8 mouse cellular contexts compared by ENCODE assay signal in genomic region chr6:128065982-128066381, GRCm38 (mm10).
DNase-seq lines count a peak whose midpoint lies in the region; ATAC-seq lines count a peak whose summit lies in the region.

No protein-coding gene starts in this region.

- intact Hi-C loops in gastrocnemius, postnatal 14 days (cut with DNase I; ENCODE audit: low total_unique reads) = no loop called here

- ATAC-seq in granulocyte monocyte progenitor cell, adult 5-6 weeks (replicated peaks; ENCODE audit: poor library complexity, severe bottlenecking) = peak; percentile 50
- ATAC-seq in megakaryocyte, adult 5-6 weeks (ENCODE audit: poor library complexity, severe bottlenecking) = peak; percentile 16; the same call in 1 of the 2 replicates

- DNase-seq in gastrocnemius, postnatal 14 days = peak; percentile 27
- DNase-seq in gastrocnemius, postnatal 25 days = no peak
- peak; percentile 86 for DNase-seq in brain, adult 2 months (ENCODE audit: low read depth, low spot score)
- no peak for DNase-seq in layer of hippocampus, adult 9-11 months
- no peak for DNase-seq in Muller cell, postnatal 12 days (ENCODE audit: inconsistent ontology term)
- no peak for DNase-seq in frontal cortex, postnatal 36 days (ENCODE audit: low spot score in 2 of 2)

Comparison
In these comparisons a context has a peak if more than half of its experiments do, and no peak if none do; other contexts are left out.
1. DNase-seq: peak in gastrocnemius, postnatal 14 days (single experiment) and brain, adult 2 months (single experiment); none in gastrocnemius, postnatal 25 days (single experiment), layer of hippocampus, adult 9-11 months (single experiment), Muller cell, postnatal 12 days (single experiment) and frontal cortex, postnatal 36 days (0 of 2).